Mouse (Mus musculus): ENCODE measurements around the gene Asap2.

- TF ChIP-seq POLR2A (IDR thresholded peaks at IDR 0.05; ENCODE audit: borderline replicate concordance, control insufficient read depth, low read depth, low read length): no peak
- TF ChIP-seq CTCF (IDR thresholded peaks at IDR 0.05; ENCODE audit: control insufficient read depth, insufficient read depth, low read length): no peak
Measured at GRCm38 (mm10) chr12:21223923-21224322, 233.7 kb downstream of the Asap2 start.

Data from bone marrow, adult 2 months (tissue).